Mouse (Mus musculus): Measurements from ENCODE around the gene A730071L15Rik.

A730071L15Rik gene

DNA sequence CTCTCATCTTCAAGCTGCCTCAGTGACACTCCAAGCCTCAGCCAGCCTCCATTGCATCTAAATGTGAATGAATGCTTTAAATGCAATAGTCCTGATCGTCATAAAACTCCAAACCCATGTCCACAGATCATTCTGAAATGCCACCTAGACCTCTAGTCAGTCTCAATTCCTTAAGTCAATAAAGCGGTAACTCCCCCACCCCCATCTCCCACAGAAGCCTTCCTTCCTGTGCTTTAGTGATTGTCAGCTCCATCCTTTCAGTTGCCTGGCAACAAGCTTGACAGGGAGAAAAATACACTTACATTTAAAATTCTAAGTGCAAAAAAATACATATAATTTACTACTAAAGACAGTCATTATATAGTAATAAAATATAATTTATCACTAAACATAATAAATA, 16.6 kb upstream of the A730071L15Rik start:
- no peak for DNase-seq (ENCODE audit: low spot score in 2 of 2)

DNA sequence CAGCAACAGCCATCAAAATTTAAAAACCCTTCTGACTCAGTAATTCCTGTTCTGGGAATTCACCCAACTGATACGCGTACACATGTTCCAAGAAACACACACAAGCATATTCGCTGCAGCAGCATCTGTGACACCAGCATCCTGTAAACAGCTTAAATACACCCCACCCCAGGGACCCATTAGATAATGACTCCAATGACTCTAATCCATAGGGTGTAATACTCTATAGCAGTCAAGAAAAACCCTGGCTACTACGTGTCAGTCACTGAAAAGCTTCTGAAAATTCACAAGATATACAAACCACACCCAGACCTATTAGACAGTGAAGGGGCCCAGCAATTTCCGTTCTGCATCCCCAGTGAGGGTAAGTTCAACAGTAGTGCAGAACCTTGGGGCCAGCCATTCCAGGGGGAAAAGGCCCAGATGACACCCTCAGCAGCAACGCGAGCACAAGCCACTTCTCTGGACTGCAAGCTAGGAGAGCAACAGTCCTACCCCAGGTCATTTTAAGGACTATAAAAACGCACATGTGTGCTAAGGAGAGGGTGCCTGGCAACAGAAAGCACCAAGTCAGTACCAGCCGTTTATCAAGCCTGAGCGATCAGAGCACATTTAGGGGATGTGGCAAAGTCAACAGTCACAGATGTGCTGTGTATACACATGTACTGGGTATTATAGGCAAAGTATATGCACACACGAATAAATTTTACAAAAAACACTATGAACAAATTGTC, 15.5 kb upstream of the A730071L15Rik start:
- no peak for DNase-seq (ENCODE audit: low spot score in 2 of 2)

DNA sequence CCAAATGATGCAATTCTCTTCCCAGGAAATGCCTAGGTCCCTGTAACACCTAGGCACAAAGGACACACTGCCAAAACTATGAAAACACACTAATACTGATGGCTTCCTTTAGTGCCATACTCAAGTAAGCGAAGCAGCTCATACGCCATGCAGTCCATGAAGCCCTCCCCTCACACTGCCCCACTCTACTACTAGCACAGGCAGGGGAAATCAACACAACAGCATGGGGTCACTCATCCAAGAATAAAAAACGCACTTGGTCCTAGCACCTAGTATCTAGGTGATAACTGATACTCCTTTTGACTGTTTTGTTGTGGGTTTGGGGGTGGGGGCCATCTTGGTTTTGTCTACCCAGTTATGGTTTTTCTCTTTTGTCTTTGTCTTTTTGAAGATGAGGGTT, 12.4 kb upstream of the A730071L15Rik start:
- no peak for DNase-seq (ENCODE audit: low spot score in 2 of 2)

DNA sequence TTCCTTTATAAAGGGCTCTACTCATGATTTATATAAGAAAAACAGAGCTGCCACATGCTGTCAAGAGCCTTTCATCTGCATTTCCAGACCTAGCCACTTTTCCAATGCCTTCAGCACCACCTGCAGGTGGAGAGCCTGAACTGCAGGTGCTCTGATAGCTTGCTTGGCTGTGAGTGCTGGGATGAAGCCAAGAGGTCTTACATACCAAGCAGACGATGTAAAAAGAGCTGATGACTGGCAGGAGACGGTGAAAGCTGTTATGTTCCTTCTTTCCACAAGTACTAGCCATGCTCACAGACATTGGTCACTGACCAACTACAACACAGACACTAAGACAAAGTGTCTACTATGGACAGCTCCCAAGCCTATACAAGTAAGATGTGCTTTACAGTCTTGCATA, 12.0 kb upstream of the A730071L15Rik start:
- peak; percentile 88 to 96 for DNase-seq (ENCODE audit: low spot score in 2 of 2)

DNA sequence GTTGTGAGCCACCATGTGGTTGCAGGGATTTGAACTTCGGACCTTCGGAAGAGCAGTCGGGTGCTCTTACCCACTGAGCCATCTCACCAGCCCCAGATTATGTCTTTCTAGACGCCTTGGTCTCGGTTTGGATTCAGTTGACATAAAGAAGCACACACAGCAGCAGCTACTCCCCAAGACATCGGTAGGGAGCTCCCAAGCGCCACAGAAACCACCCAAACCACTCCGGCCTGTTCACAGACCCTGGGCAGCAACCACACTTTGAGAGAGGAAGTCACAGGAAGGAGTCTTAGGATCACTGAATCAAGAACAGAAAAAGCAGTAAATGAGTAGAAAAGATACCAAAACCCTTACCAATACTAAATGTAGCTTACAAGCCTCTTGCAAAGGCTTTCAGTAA, 3.0 kb upstream of the A730071L15Rik start:
- no peak for DNase-seq (ENCODE audit: low spot score in 2 of 2)

DNA sequence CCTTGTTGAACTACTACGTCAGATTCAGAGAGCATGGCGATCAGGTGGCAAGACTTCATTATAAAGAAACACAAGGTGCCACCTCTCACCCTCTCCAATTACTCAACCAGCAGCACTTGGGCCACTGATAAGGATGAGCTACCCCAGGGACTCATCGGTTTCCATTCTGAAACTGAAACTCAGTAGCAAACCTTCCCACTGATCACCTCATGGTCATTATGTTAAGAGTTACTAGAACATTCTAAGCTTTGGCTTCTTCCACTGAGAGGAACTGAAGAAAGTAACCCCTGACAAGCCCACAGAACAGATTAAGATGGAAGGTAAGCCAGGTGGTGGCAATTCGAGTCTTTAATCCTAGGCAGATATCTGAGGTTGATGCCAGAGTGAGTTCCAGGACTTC, 1.4 kb upstream of the A730071L15Rik start:
- DNase-seq (ENCODE audit: low spot score in 2 of 2) = no peak

DNA sequence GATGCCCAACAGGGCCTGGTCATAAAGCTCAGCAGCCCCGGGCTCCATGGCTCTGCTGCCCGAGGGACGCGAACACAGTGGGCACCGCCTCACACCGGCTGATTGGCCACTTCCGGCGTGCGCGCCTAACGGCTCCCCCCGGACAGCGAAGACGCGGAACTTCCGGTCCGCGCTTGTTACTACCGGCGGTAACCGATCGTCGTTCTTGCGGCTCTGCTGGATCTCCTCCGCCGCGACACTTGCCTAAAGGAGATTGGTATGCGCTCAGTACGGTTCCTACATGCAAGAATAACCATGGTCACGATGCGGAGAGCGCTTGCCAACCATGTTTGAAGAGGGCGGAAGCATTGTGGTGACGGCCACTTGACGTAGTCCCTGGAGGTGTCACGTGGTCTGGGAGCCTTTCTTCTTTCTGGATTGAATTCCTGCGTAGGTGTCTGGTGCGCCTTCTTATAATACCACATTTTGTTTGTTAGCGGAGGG, 299 bp downstream of the A730071L15Rik start, which contains the start of gene Nudcd3:
Gene Nudcd3, minus strand, starts transcription at position 329 of the 483 bp plus-strand sequence.
- peak; percentile 70 to 90 for DNase-seq (ENCODE audit: low spot score in 2 of 2)

DNA sequence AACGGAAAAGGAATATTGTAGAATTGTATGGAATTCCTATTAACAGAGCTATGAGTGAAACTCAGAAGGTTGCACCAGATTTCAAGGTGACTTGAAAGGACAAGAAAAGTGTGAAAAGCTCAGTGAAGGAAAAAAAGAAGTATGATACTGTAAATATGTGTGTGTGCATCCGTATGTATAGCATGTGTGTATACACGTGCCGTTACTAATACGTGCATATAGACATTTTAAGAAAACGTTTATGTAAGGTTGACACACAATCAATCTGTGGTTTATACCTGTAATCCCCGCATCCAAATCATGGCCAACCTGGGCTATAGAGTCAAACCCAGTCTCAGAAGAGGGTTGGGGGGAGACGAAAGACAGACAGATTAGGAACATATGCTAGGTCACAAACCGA, 741 bp downstream of the A730071L15Rik start:
- DNase-seq (ENCODE audit: low spot score in 2 of 2) = no peak

DNA sequence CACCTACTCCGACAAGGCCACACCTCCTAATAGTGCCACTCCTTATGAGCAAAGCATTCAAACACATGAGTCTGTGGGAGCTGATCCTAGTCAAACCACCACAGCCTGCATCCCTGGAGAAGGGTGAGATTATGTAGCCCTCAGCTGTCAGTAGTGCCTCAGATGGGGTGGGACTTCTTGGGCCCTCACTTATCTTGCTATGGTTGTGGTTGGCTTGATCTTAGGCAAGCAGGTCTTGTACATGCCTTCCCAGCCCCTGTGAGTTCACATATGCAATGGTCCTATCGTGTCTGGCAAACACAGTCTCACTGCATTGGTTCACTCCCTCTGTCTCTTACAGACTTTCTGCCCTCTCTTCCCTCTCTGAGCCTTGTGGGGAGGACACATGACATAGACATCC, 7.3 kb downstream of the A730071L15Rik start:
- no peak for DNase-seq (ENCODE audit: low spot score in 2 of 2)

DNA sequence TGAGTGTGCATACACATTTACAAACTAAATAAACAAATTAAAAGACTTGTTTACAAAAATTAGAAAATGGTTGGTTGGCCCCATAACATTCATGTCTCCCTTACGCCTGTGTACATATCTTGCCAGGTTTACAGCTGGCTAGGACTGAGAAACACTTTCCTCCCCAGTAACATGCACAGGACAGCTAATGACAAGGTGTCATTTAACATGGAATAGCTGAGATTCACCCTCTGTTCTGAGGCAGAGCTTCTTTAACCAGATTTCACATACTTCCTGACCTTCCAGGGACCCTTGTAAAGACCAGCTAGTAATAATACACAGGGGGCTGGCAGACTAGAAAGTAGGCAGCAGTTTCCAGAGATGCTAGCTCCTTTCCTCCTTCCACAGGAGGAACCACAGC, 8.3 kb downstream of the A730071L15Rik start:
- DNase-seq (ENCODE audit: low spot score in 2 of 2) = no peak

DNA sequence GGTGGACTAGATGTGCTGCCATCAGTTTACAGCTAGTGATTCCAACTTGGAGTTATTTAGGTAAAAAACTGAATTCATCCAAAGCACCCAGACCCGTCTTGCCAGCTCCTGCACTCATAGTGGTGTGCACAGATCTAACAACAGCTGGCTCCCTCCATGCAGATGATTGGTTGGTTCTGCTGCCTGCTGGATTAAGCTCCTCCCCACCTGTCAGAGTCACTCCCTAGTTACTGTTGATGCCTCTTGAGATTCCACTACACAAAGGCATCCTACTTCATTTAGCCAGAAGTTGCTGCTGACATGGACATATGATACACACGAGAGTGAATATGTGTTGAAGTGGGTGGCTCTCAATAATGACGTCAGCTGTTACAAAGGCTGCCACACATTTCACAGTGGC, 17.0 kb downstream of the A730071L15Rik start:
- DNase-seq (ENCODE audit: low spot score in 2 of 2) = no peak

DNA sequence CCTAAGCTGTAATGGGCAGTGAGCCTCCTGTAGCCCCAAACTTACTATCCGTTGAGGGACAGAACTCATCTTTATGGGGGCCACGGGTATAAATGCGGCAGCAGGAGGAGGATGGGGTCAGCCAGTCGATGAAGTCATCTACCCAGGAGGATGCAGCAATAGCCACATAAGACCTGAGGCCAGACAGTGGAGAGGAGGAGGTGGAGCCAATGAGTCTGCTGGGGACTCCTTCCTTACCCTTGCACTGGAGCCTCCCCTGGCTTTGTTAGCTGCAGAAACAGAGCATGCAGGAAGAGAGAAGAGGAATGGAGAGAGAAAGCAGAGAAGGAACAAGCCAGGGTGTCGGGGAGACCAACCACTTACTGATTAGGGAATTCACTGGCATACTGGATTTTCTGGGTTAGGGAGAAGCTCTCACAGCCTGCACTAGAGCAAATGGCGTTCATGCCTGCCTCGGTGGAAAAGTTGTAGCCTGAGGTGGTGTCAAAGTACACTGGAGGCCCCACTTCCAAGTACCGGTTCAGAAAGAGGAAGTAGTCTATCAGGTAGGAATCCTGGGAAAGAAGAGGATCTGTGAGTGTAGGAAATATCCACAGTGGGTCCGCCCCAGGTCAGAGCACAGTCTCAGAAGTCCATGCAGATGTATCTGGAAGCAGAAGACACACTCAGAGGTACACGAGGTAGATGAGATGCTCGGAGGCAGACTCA, 18.5 kb downstream of the A730071L15Rik start:
- DNase-seq (ENCODE audit: low spot score in 2 of 2) = no peak

DNA sequence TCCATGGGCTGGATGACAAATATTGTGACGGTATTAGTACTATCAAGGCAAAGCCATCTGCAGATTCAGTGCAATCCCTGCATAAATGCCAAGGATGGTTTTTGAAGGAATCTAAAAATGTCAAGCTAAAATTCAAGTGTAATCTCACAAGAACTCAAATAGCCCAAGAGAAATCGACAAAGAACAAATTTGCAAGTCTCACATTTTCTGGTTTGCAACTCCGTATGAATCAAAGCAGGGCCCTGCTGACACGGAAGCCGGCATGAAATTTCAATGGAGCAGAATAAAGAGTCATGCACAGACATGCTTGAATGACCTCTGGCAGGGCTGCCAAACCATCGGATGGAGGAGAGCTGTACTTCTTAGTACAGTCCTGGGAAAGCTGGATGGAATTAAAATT, 20.1 kb downstream of the A730071L15Rik start:
- DNase-seq (ENCODE audit: low spot score in 2 of 2) = no peak

DNA sequence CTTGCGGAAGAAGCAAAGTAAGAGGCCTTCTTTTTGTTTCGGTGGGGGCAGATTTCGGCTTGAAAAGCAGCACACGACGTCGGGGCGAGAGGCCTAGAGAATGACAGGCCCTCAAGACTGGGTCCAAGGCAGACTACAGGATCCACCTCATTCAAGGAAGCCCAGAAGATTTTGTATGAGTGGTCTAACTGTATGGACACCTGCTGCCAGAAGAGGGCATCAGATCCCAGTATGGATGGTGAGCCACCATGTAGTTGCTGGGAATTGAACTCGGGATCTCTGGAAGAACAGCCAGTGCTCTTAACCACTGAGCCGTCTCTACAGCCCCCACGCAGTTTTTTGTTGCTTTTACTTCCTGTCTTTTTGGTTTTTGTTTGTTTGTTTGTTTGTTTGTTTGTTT, 22.4 kb downstream of the A730071L15Rik start:
- no peak for DNase-seq (ENCODE audit: low spot score in 2 of 2)

DNA sequence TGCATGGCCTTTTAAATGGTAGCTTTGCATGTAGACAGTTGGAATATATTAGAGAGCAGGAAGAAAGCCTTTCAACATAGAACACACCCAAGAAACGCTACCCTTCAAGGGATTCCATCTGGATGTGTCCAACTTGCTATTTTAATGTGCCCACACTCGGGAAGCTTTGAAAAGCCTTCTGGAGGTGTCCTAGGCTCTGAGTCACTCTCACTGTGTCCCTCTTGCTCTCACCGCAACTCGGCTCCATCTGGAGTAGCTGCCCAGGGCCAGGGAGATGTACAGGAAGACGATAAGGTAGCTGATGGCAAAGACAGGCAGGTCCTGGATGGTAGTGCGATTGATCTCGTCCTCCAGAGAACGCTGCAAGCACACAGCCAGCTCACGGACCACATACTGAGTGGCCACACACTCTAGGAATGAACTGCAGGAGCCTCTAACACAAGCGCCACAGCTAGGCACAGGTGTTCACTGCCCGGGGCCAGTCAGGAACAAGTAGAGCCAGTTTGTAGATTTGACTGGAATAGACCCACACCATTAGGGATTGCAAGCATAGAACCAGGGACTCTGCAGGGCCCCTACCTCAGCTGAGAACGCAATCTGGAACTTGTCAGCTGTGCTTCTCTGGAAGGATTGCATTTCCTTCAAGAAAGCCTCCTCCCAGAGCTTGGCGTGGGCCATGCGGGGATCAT, 24.9 kb downstream of the A730071L15Rik start:
- DNase-seq (ENCODE audit: low spot score in 2 of 2) = no peak

DNA sequence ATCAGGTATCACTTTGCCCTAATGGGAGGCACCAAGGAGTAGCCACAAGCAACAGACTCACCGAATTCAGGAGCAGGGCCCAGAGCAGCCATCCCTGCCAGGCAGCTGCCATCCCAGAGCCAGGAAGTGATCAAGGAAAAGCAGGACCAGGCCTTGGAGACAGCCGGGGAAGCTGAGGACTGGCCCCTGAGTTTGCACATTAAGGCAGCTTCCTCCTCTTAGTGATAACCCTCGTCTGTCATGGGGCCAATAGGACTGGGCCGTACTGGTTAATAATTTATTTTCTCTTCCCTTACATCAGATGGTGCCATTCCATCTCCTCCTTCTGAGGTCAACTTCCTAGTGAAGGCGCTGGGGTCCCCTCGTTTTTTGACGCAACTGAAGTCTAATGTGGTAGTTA, 30.2 kb downstream of the A730071L15Rik start, which contains the start of gene Npc1l1:
Gene Npc1l1, minus strand, starts transcription at position 132 of the 400 bp plus-strand sequence.
- DNase-seq (ENCODE audit: low spot score in 2 of 2) = no peak

DNA sequence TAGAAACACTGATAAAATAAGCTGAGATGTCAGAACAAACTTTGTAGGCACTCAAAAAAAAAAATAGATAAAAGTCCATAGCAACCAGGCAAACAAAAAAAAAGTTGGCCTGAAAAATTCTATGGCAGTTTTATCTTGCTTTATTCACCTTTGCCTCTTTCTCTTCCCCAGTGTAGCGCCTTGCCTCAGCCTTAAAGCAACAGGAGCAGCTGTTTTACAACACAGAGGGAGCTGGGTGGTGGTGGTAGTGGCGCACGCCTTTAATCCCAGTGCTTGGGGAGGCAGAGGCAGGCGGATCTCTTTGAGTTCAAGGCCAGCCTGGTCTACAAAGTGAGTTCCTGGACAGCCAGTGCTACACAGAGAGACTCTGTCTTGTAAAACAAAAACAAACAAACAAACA, 33.2 kb downstream of the A730071L15Rik start:
- DNase-seq (ENCODE audit: low spot score in 2 of 2) = no peak

DNA sequence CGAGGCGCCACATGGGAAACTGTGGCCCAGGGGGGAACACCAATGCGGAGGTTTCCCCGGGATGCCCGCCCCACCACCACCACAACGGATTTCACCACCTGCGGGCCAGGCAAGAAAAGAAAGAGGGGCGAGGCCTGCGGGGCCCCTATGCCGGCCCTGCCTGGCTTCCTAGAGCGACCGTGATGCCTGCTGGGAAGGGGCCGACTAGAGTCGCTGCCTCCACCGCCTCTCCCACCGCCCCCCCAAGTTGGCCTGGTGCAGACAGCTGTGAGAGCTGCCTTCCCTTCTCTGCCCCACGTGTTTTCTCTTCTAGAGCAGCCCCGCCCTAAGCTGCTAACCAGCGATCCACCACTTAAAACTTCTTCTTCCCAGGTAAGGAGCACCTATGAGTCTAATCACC, 44.9 kb downstream of the A730071L15Rik start:
- DNase-seq (ENCODE audit: low spot score in 2 of 2) = no peak
